Mouse (Mus musculus) spleen, adult 12 weeks (tissue): Measurements from ENCODE around the gene Sp6.

Experiments used
- DNase-seq: peaks from one replicate; pipeline ENCODE4 v3.0.0; 2022; ENCODE audit warnings: low spot score

The Sp6 gene

GRCm38 (mm10) chr11:97063274-97063920, 50.2 kb downstream of the Sp6 start:
- no peak for DNase-seq

GRCm38 (mm10) chr11:97063921-97064295, 50.7 kb downstream of the Sp6 start:
- no peak for DNase-seq

- no peak for DNase-seq
These were observed 52.5 kb downstream of the Sp6 start for GRCm38 (mm10) chr11:97065538-97066295.

- no peak for DNase-seq
These were observed 53.6 kb downstream of the Sp6 start for GRCm38 (mm10) chr11:97066656-97067360.

DNA sequence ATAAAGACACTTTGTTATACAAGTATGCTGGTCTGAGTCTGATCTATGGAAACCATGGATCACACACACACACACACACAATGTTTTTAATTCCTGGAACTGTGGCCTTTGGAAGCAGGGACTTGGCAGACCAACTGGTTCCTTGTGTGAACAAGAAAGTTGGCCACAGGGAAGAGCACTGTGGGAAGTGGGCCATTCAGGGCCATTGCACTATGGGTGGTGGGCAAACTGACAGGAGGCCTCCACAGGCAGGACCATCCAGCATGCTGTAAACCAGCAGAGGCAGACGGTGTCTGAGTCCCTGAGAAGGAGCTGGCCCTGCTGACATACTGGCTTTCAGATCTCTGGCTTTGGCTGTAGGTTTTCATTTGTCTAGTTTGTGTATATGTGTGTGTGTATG, 56.1 kb downstream of the Sp6 start:
- DNase-seq: no peak

DNA sequence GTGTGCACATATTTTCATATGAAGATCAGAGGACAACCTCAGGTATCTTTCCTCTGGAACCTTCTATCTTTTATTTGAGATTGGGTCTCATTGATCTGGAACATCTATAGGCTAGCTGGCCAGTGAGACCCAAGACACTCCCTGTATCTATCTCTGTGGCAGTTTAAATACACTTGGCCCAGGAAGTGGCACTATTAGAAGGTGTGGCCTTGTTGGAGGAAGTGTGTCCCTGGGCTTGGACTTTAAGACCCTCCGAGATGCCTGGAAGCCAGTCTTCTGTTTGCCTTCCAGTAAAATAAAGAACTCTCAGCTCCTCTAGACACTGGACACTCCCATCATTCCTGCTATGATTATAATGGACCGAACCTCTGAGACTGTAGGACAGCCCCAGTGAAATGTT, 56.6 kb downstream of the Sp6 start:
- DNase-seq: no peak

- no peak for DNase-seq
These were observed 57.9 kb downstream of the Sp6 start for GRCm38 (mm10) chr11:97071129-97071528.

- DNase-seq: no peak
These were observed 59.3 kb downstream of the Sp6 start for GRCm38 (mm10) chr11:97072533-97072932.

- DNase-seq: no peak
These were observed 61.0 kb downstream of the Sp6 start for GRCm38 (mm10) chr11:97074235-97074634.
